Mouse (Mus musculus) hindbrain, embryonic 11.5 days (tissue): ENCODE results near the gene Ndc1. TPM values are rescaled to one million over a fixed set of nuclear protein-coding genes. Genes with fewer than 3 reads are reported as not detected.

Experiments used
- ATAC-seq: fragments of 200-750 bp; cut with Nextera tagmentation; 2 replicates; pipeline ENCODE4 v1.8.0; 2017; ENCODE audit warnings: mild to moderate bottlenecking, moderate TSS enrichment, moderate library complexity; ENCODE audit not compliant: low FRiP score
- DNase-seq: peaks from one replicate; pipeline ENCODE4 v3.0.0-alpha.2; 2015; ENCODE audit warnings: low spot score
- H3K27ac ChIP-seq: fragments of 300-500 bp; sonication (generic); 2 replicates; pipeline ENCODE4 v1.5.1; 2014; ENCODE audit warnings: mild to moderate bottlenecking, low read depth, low read length
- H3K27me3 ChIP-seq: fragments of 300-500 bp; sonication (generic); 2 replicates; pipeline ENCODE4 v1.6.1; 2014; ENCODE audit warnings: mild to moderate bottlenecking, low read length, moderate library complexity, mixed read lengths; ENCODE audit not compliant: control insufficient read depth, insufficient read depth
- H3K36me3 ChIP-seq: fragments of 300-500 bp; sonication (generic); 2 replicates; pipeline ENCODE4 v1.6.1; 2014; ENCODE audit warnings: mild to moderate bottlenecking, low read length, moderate library complexity, mixed read lengths; ENCODE audit not compliant: control insufficient read depth, insufficient read depth
- H3K4me1 ChIP-seq: fragments of 300-500 bp; sonication (generic); replicated peaks from 2 replicates; pipeline ENCODE4 v1.6.1; 2014; ENCODE audit warnings: low read length, mixed read lengths; ENCODE audit not compliant: control insufficient read depth, insufficient read depth
- H3K4me2 ChIP-seq: fragments of 300-500 bp; sonication (generic); replicated peaks from 2 replicates; pipeline ENCODE4 v1.6.1; 2014; ENCODE audit warnings: mild to moderate bottlenecking, low read depth, low read length
- H3K4me3 ChIP-seq: fragments of 300-500 bp; sonication (generic); 2 replicates; pipeline ENCODE4 v1.5.1; 2014; ENCODE audit warnings: low read depth, low read length
- H3K9ac ChIP-seq: fragments of 300-500 bp; sonication (generic); 2 replicates; pipeline ENCODE4 v1.6.1; 2014; ENCODE audit warnings: low read depth, low read length
- H3K9me3 ChIP-seq: fragments of 300-500 bp; sonication (generic); 2 replicates; pipeline ENCODE4 v1.6.1; 2016; ENCODE audit warnings: low read length; ENCODE audit not compliant: control insufficient read depth
- WGBS: fragments of 180-500 bp; shearing (Covaris S2); extraction: QIAGEN DNeasy Blood & Tissue Kit; methylation state at CpG from one replicate; pipeline ENCODE4 v1.1.7; 2014; 5-methylcytosine and 5-hydroxymethylcytosine counted together
- polyA plus RNA-seq: library from polyadenylated mRNA; unstranded; fragments of >200 nt; fragmentation: Nextera tagmentation; extraction: Ambion mirVana; gene quantifications from 2 replicates; pipeline ENCODE4 v1.2.1, GENCODE M21; 2014

Ndc1 gene
- polyA plus RNA-seq, 1 experiment from 2014 or later = 34.2 TPM

GRCm38 (mm10) chr4:107440306-107440705 lies 72.7 kb downstream of the Ndc1 start:
- WGBS = 22% methylated on average over 13 of the region's 13 CpGs
- Histone ChIP-seq H3K36me3 (no peaks in the 10 kb centered on the region), H3K4me3 (no peak overlapping the region), H3K27ac (no peak overlapping the region), H3K4me2 (peak overlapping the region; percentile 23), H3K27me3 (peaks cover 30% of the 10 kb centered on the region), H3K4me1 (peaks cover 4% of the 10 kb centered on the region; the same call in 1 of the 2 replicates), H3K9ac (no peak overlapping the region), H3K9me3 (no peaks in the 10 kb centered on the region)
- no peak for DNase-seq
- no peak for ATAC-seq

- 69% methylated on average over 11 of the region's 11 CpGs for WGBS
- no peak overlapping the region for H3K9ac ChIP-seq
- ATAC-seq = no peak
- DNase-seq = no peak
- H3K4me2 ChIP-seq = no peak overlapping the region
- H3K9me3 ChIP-seq = no peaks in the 10 kb centered on the region
- no peaks in the 10 kb centered on the region for H3K4me1 ChIP-seq
- H3K36me3 ChIP-seq = no peaks in the 10 kb centered on the region
- peaks cover 13% of the 10 kb centered on the region for H3K27me3 ChIP-seq
- H3K27ac ChIP-seq = no peak overlapping the region
- H3K4me3 ChIP-seq = no peak overlapping the region
Observed at GRCm38 (mm10) chr4:107442288-107442687, 74.7 kb downstream of the Ndc1 start.

GRCm38 (mm10) chr4:107442891-107443483 lies 75.4 kb downstream of the Ndc1 start:
- WGBS = 39% methylated on average over 16 of the region's 16 CpGs
- ATAC-seq = no peak
- H3K27me3 ChIP-seq = peaks cover 9% of the 10 kb centered on the region
- no peak overlapping the region for H3K4me2 ChIP-seq
- no peak overlapping the region for H3K4me3 ChIP-seq
- no peaks in the 10 kb centered on the region for H3K9me3 ChIP-seq
- H3K4me1 ChIP-seq = no peaks in the 10 kb centered on the region
- no peaks in the 10 kb centered on the region for H3K36me3 ChIP-seq
- no peak overlapping the region for H3K27ac ChIP-seq
- no peak for DNase-seq
- no peak overlapping the region for H3K9ac ChIP-seq

- Histone ChIP-seq H3K4me3 (no peak overlapping the region), H3K9ac (no peak overlapping the region), H3K9me3 (no peaks in the 10 kb centered on the region), H3K4me1 (no peaks in the 10 kb centered on the region), H3K4me2 (no peak overlapping the region), H3K36me3 (no peaks in the 10 kb centered on the region), H3K27me3 (peaks cover 3% of the 10 kb centered on the region; the same call in 1 of the 2 replicates), H3K27ac (no peak overlapping the region)
- whole genome bisulfite sequencing = 57% methylated on average over 11 of the region's 11 CpGs
- ATAC-seq (no peak), DNase-seq (no peak)
Observed at GRCm38 (mm10) chr4:107443621-107444020, 76.0 kb downstream of the Ndc1 start.

- H3K27me3 ChIP-seq = no peaks in the 10 kb centered on the region
- H3K36me3 ChIP-seq = no peaks in the 10 kb centered on the region
- DNase-seq = no peak
- ATAC-seq = no peak
- H3K9ac ChIP-seq = no peak overlapping the region
- no peak overlapping the region for H3K27ac ChIP-seq
- 93% methylated on average over 6 of the region's 6 CpGs for WGBS
- H3K4me3 ChIP-seq = no peak overlapping the region
- no peaks in the 10 kb centered on the region for H3K4me1 ChIP-seq
- no peak overlapping the region for H3K4me2 ChIP-seq
- H3K9me3 ChIP-seq = no peaks in the 10 kb centered on the region
Observed at GRCm38 (mm10) chr4:107448481-107448880, 80.9 kb downstream of the Ndc1 start.

- Histone ChIP-seq H3K4me1 (no peaks in the 10 kb centered on the region), H3K4me2 (no peak overlapping the region), H3K4me3 (no peak overlapping the region), H3K27me3 (no peaks in the 10 kb centered on the region), H3K9ac (no peak overlapping the region), H3K36me3 (no peaks in the 10 kb centered on the region), H3K27ac (no peak overlapping the region), H3K9me3 (no peaks in the 10 kb centered on the region)
- DNase-seq = no peak
- no peak for ATAC-seq
- WGBS = 89% methylated on average over 13 of the region's 13 CpGs
Observed at GRCm38 (mm10) chr4:107449519-107449918, 81.9 kb downstream of the Ndc1 start.

GRCm38 (mm10) chr4:107452266-107453015 lies 84.9 kb downstream of the Ndc1 start:
- DNase-seq = no peak
- 72% methylated on average over 18 of the region's 18 CpGs for WGBS
- H3K9ac ChIP-seq = no peak overlapping the region
- H3K27me3 ChIP-seq = no peaks in the 10 kb centered on the region
- no peak overlapping the region for H3K4me3 ChIP-seq
- no peaks in the 10 kb centered on the region for H3K4me1 ChIP-seq
- no peaks in the 10 kb centered on the region for H3K36me3 ChIP-seq
- H3K27ac ChIP-seq = no peak overlapping the region
- H3K9me3 ChIP-seq = no peaks in the 10 kb centered on the region
- H3K4me2 ChIP-seq = no peak overlapping the region
- no peak for ATAC-seq

- Histone ChIP-seq H3K27me3 (no peaks in the 10 kb centered on the region), H3K4me2 (no peak overlapping the region), H3K9ac (no peak overlapping the region), H3K27ac (no peak overlapping the region), H3K9me3 (no peaks in the 10 kb centered on the region), H3K36me3 (no peaks in the 10 kb centered on the region), H3K4me1 (0 out of 2 replicates have a peak, but pooled peaks cover 2% of the 10 kb centered on the region), H3K4me3 (no peak overlapping the region)
- peak; percentile 96 for DNase-seq
- 61% methylated on average over 16 of the region's 16 CpGs for WGBS
- ATAC-seq = peak; percentile 82
Observed at GRCm38 (mm10) chr4:107453141-107453984, 85.8 kb downstream of the Ndc1 start.
